Mouse (Mus musculus) bone marrow macrophage, adult 2 months (primary cell): ENCODE results near the gene Fam136a.

Source experiments
- CTCF ChIP-seq: IDR thresholded peaks from 2 replicates; pipeline ENCODE4 v1.5.1; 2012; ENCODE audit warnings: low read depth, mild to moderate bottlenecking, low read length, moderate library complexity
- POLR2A ChIP-seq: IDR thresholded peaks from 2 replicates; pipeline ENCODE4 v1.6.1; 2012; ENCODE audit warnings: mild to moderate bottlenecking, low read depth, low read length, borderline replicate concordance

DNA sequence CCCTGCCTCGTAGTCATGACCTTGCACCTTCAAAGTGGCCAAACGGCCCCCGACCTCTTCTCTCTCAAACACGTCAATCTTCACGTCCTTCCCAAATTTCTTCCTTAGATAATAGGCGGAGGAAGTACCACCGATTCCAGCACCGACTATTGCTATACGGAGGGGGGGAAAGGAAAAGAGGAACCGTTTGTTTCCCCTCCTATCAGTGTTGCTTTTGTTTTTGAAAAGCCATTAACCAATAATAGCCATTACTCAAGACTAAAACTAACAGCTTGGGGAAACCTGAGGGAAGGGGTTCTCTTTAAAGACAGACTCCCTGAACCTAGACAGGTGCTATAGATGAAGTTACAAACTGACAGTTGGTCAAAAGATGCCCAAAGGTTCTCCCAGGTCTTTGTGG lies 30.5 kb downstream of the Fam136a start:
- TF ChIP-seq CTCF (no peak), POLR2A (no peak)
